Mouse (Mus musculus) right cerebral cortex, adult 2 months (tissue): ENCODE measurements at regions not wholly inside any gene's neighbourhood (a gene's known extent, or its start where the extent isn't known, plus 50 kb on each side); places are given as distances from the start of the nearest gene placed in this dataset.

Experiments used
- DNase-seq, 2 experiments: peaks; one replicate each; pipeline ENCODE4 v3.0.0; 2021 to 2022; ENCODE audit warnings: low spot score in 2 of 2

GRCm38 (mm10) chr6:4398599-4398980, 106.0 kb upstream of the Col1a2 start:
- no peak for DNase-seq

GRCm38 (mm10) chr6:4405301-4405700, 99.3 kb upstream of the Col1a2 start:
- no peak for DNase-seq

- no peak for DNase-seq
These were observed 96.9 kb upstream of the Col1a2 start for GRCm38 (mm10) chr6:4407748-4408147.

- no peak for DNase-seq
These were observed 91.4 kb upstream of the Col1a2 start for GRCm38 (mm10) chr6:4413201-4413600.

GRCm38 (mm10) chr6:4414166-4414565, 90.4 kb upstream of the Col1a2 start:
- DNase-seq = peak in 1 of 2 experiments; percentile 24

GRCm38 (mm10) chr6:4415206-4415605, 89.4 kb upstream of the Col1a2 start:
- DNase-seq = no peak

- DNase-seq = no peak
These were observed 87.3 kb upstream of the Col1a2 start for GRCm38 (mm10) chr6:4417247-4417709.

- no peak for DNase-seq
These were observed 86.2 kb upstream of the Col1a2 start for GRCm38 (mm10) chr6:4418376-4418775.

- DNase-seq = peak in 1 of 2 experiments; percentile 25
These were observed 85.7 kb upstream of the Col1a2 start for GRCm38 (mm10) chr6:4418941-4419351.

- DNase-seq = no peak
These were observed 83.1 kb upstream of the Col1a2 start for GRCm38 (mm10) chr6:4421466-4421865.

- DNase-seq = no peak
These were observed 77.5 kb upstream of the Col1a2 start for GRCm38 (mm10) chr6:4427122-4427521.

- DNase-seq = no peak
These were observed 73.8 kb upstream of the Col1a2 start for GRCm38 (mm10) chr6:4430704-4431310.

GRCm38 (mm10) chr6:4432192-4432591, 72.4 kb upstream of the Col1a2 start:
- no peak for DNase-seq

- DNase-seq = no peak
These were observed 68.2 kb upstream of the Col1a2 start for GRCm38 (mm10) chr6:4436439-4436838.

GRCm38 (mm10) chr6:4436874-4437273, 67.7 kb upstream of the Col1a2 start:
- no peak for DNase-seq

GRCm38 (mm10) chr6:4441618-4442167, 62.9 kb upstream of the Col1a2 start:
- DNase-seq = no peak

- no peak for DNase-seq
These were observed 58.7 kb upstream of the Col1a2 start for GRCm38 (mm10) chr6:4445906-4446305.

- no peak for DNase-seq
These were observed 53.4 kb upstream of the Col1a2 start for GRCm38 (mm10) chr6:4451227-4451626.
